Mouse (Mus musculus) heart, adult 2 months (tissue): ENCODE results near the gene Tie1. TPM values are rescaled to one million over a fixed set of nuclear protein-coding genes. Genes with fewer than 3 reads are reported as not detected.
A peak's percentile ranks its signal among the peaks of the same experiment; 100 is the strongest.

Experiments used
- DNase-seq, 2 experiments: peaks; one replicate each; pipeline ENCODE4 v3.0.0; 2021
- H3K27ac ChIP-seq: fragments of 200-600 bp; 2 replicates; pipeline ENCODE4 v1.8.1; 2022
- H3K27me3 ChIP-seq: fragments of 200-500 bp; 2 replicates; pipeline ENCODE4 v1.6.1; 2012; ENCODE audit warnings: mild to moderate bottlenecking, low read length, inconsistent platforms, mixed read lengths; ENCODE audit not compliant: control insufficient read depth, insufficient read depth
- H3K36me3 ChIP-seq: fragments of 200-500 bp; 2 replicates; pipeline ENCODE4 v1.6.1; 2012; ENCODE audit warnings: low read length, inconsistent platforms; ENCODE audit not compliant: control insufficient read depth, insufficient read depth
- H3K4me1 ChIP-seq: fragments of 200-500 bp; 2 replicates; pipeline ENCODE4 v1.6.1; 2011; ENCODE audit warnings: low read length; ENCODE audit not compliant: control insufficient read depth, insufficient read depth
- H3K4me3 ChIP-seq: fragments of 200-600 bp; 2 replicates; pipeline ENCODE4 v1.8.1; 2022
- H3K79me2 ChIP-seq: fragments of 200-500 bp; replicated peaks from 2 replicates; pipeline ENCODE4 v1.6.1; 2012; ENCODE audit warnings: mild to moderate bottlenecking, inconsistent platforms, low read length, moderate library complexity, mixed read lengths; ENCODE audit not compliant: control insufficient read depth, insufficient read depth
- H3K9ac ChIP-seq: fragments of 200-500 bp; 2 replicates; pipeline ENCODE4 v1.6.1; 2012; ENCODE audit warnings: low read depth, mild to moderate bottlenecking, control low read depth, inconsistent platforms, low read length, mixed read lengths
- CTCF ChIP-seq: fragments of 200-600 bp; IDR thresholded peaks from 2 replicates; pipeline ENCODE4 v1.8.1; 2022; ENCODE audit warnings: antibody characterized with exemption, mild to moderate bottlenecking, moderate library complexity
- EP300 ChIP-seq: fragments of 200-500 bp; IDR thresholded peaks from 2 replicates; pipeline ENCODE4 v1.6.1; 2011; ENCODE audit warnings: low read depth, low read length, control low read depth; ENCODE audit not compliant: insufficient read depth
- POLR2A ChIP-seq: fragments of 200-500 bp; IDR thresholded peaks from 2 replicates; pipeline ENCODE4 v1.6.1; 2011; ENCODE audit warnings: mild to moderate bottlenecking, low read depth, low read length, control low read depth; ENCODE audit not compliant: insufficient read depth
- WGBS: fragments of 180-500 bp; shearing (Covaris S2); methylation state at CpG from one replicate; pipeline ENCODE4 v1.1.7; 2018; 5-methylcytosine and 5-hydroxymethylcytosine counted together
- intact Hi-C: fragments of 180-260 bp; cut with DNase I; formaldehyde crosslinking; loops from one replicate; pipeline ENCODE4 v1.15.1; 2025
- polyA plus RNA-seq: library from polyadenylated mRNA; depleted of rRNA; stranded (reverse); fragments of >200 nt; gene quantifications from 2 replicates; pipeline ENCODE4 v1.2.3, GENCODE M21; 2012
- total RNA-seq, 2 experiments: library from RNA; stranded (reverse); gene quantifications; 2 replicates each; pipeline ENCODE4 v1.2.3; 2021

Gene Tie1
- total and polyA plus RNA-seq, 3 experiments = 59.8 to 66.8 (median 63.3) TPM

- WGBS = 46% methylated on average over 10 of the region's 10 CpGs
- intact Hi-C loops = loop anchor here (5.0 kb wide), 2 partner anchors 42 to 122 kb away; no protein-coding TSS in a partner anchor
Observed at GRCm38 (mm10) chr4:118445088-118445487, 44.8 kb downstream of the Tie1 start.

GRCm38 (mm10) chr4:118437829-118438253, 52.0 kb downstream of the Tie1 start:
- H3K79me2 ChIP-seq = no peaks in the 10 kb centered on the region
- DNase-seq = peak; percentile 35 to 41
- intact Hi-C loops = no loop called here
- no peaks in the 10 kb centered on the region for H3K36me3 ChIP-seq
- no peaks in the 10 kb centered on the region for H3K4me1 ChIP-seq
- TF ChIP-seq POLR2A (no peak), EP300 (no peak), CTCF (no peak)
- peak overlapping the region; percentile 48; the same call in 1 of the 2 replicates for H3K4me3 ChIP-seq
- H3K9ac ChIP-seq = 0 out of 2 replicates have a peak overlapping the region, but pooled peaks have one; percentile 8
- WGBS = 10% methylated on average over 12 of the region's 12 CpGs
- no peaks in the 10 kb centered on the region for H3K27me3 ChIP-seq
- peak overlapping the region; percentile 74; the same call in 1 of the 2 replicates for H3K27ac ChIP-seq

More at GRCm38 (mm10) chr4:118445088-118445487, 44.8 kb downstream of the Tie1 start:
- no peak overlapping the region for H3K4me3 ChIP-seq
- H3K36me3 ChIP-seq = no peaks in the 10 kb centered on the region
- H3K27ac ChIP-seq = no peak overlapping the region
- H3K9ac ChIP-seq = no peak overlapping the region
- DNase-seq = no peak
- H3K79me2 ChIP-seq = no peaks in the 10 kb centered on the region
- H3K4me1 ChIP-seq = peaks cover 3% of the 10 kb centered on the region
- no peaks in the 10 kb centered on the region for H3K27me3 ChIP-seq
- TF ChIP-seq CTCF (no peak), EP300 (no peak), POLR2A (no peak)

GRCm38 (mm10) chr4:118436820-118437603, 52.8 kb downstream of the Tie1 start, which contains the start of gene Cdc20:
Gene Cdc20 (minus strand): TSS chr4:118437352.
- H3K79me2 ChIP-seq = no peaks in the 10 kb centered on the region
- no peaks in the 10 kb centered on the region for H3K4me1 ChIP-seq
- H3K9ac ChIP-seq = peak within 1 kb of the TSS; percentile 30; the same call in 1 of the 2 replicates
- no peaks in the 10 kb centered on the region for H3K36me3 ChIP-seq
- H3K4me3 ChIP-seq = peak within 1 kb of the TSS; percentile 48
- H3K27ac ChIP-seq = peak within 1 kb of the TSS; percentile 74
- WGBS = under 1% methylated on average over 67 of the region's 67 CpGs
- DNase-seq = peak; percentile 88 to 93
- intact Hi-C loops = no loop called here
- TF ChIP-seq EP300 (no peak), CTCF (peak; percentile 37), POLR2A (peak; percentile 78)
- H3K27me3 ChIP-seq = no peaks in the 10 kb centered on the region

- no peak overlapping the region for H3K9ac ChIP-seq
- intact Hi-C loops = no loop called here
- no peak for DNase-seq
- no peaks in the 10 kb centered on the region for H3K36me3 ChIP-seq
- peaks cover 5% of the 10 kb centered on the region for H3K4me1 ChIP-seq
- H3K79me2 ChIP-seq = no peaks in the 10 kb centered on the region; the same call in 1 of the 2 replicates
- TF ChIP-seq POLR2A (no peak), EP300 (no peak), CTCF (no peak)
- H3K4me3 ChIP-seq = no peak overlapping the region
- H3K27ac ChIP-seq = no peak overlapping the region
- H3K27me3 ChIP-seq = no peaks in the 10 kb centered on the region
- WGBS = 81% methylated on average over 8 of the region's 8 CpGs
Observed at GRCm38 (mm10) chr4:118432332-118432731, 57.5 kb downstream of the Tie1 start.

- Histone ChIP-seq H3K79me2 (no peaks in the 10 kb centered on the region; the same call in 1 of the 2 replicates), H3K36me3 (no peaks in the 10 kb centered on the region), H3K27ac (peak overlapping the region; percentile 97), H3K4me1 (peaks cover 6% of the 10 kb centered on the region), H3K4me3 (peak overlapping the region; percentile 65), H3K9ac (no peak overlapping the region), H3K27me3 (no peaks in the 10 kb centered on the region)
- intact Hi-C loops = loop anchor here (5.0 kb wide), 2 partner anchors 58 to 88 kb away; no protein-coding TSS in a partner anchor
- TF ChIP-seq EP300 = no peak
- TF ChIP-seq CTCF = no peak
- TF ChIP-seq POLR2A = no peak
- WGBS = 54% methylated on average over 7 of the region's 7 CpGs
- no peak for DNase-seq
Observed at GRCm38 (mm10) chr4:118429215-118429895, 60.5 kb downstream of the Tie1 start.
